Comparison of ENCODE assay signal across 17 mouse cellular contexts in genomic region chr13:81230161-81230560, GRCm38 (mm10).
DNase-seq lines count a peak whose midpoint lies in the region; ATAC-seq and TF ChIP-seq lines count a peak whose summit lies in the region.
"Had no signal": no experiment of that assay in that cellular context is flagged by ENCODE, and none has a peak within 500 bp of the region (broad histone marks: within the 10 kb centered on the region; RNA-seq: fewer than 3 reads in every experiment).

No protein-coding gene starts in this region.

- intact Hi-C loops in left cerebral cortex, postnatal 14 days (cut with DNase I) = no loop called here

- no peaks in the 10 kb centered on the region for H3K27me3 ChIP-seq in intestine, embryonic 15.5 days (replicated peaks)
- H3K27me3 ChIP-seq in intestine, embryonic 16.5 days (replicated peaks; ENCODE audit: control insufficient read depth, insufficient read depth, low read length) = no peaks in the 10 kb centered on the region
- no peaks in the 10 kb centered on the region for H3K27me3 ChIP-seq in heart, postnatal 0 days (ENCODE audit: control insufficient read depth, insufficient read depth, low read length)
- H3K27me3 ChIP-seq in forebrain, embryonic 10.5 days (ENCODE audit: poor library complexity, severe bottlenecking) = no peaks in the 10 kb centered on the region
- H3K27me3 ChIP-seq: embryonic facial prominence, embryonic 12.5 days; forebrain, embryonic 15.5 days; hindbrain, embryonic 12.5 days; limb, embryonic 12.5 days had no signal

- 0 out of 2 replicates have a peak, but pooled peaks have one; percentile 15 for ATAC-seq in intestine, embryonic 15.5 days
- no peak for ATAC-seq in intestine, embryonic 16.5 days
- ATAC-seq in heart, postnatal 0 days (ENCODE audit: insufficient read depth, low read depth) = peak; percentile 47
- ATAC-seq: CD4-positive, CD25-positive, alpha-beta regulatory T cell, adult 4 months; forebrain, embryonic 15.5 days had no signal

- 63% methylated on average over 4 of the region's 4 CpGs for WGBS in intestine, embryonic 15.5 days
- WGBS in intestine, embryonic 16.5 days = 63% methylated on average over 4 of the region's 4 CpGs
- WGBS in heart, postnatal 0 days = 45% methylated on average over 4 of the region's 4 CpGs
- 75% methylated on average over 4 of the region's 4 CpGs for WGBS in forebrain, embryonic 10.5 days

- no peaks in the 10 kb centered on the region; the same call in 1 of the 2 replicates for H3K4me1 ChIP-seq in intestine, embryonic 15.5 days (replicated peaks)
- H3K4me1 ChIP-seq in intestine, embryonic 16.5 days (ENCODE audit: control insufficient read depth, insufficient read depth, low read length) = 0 out of 2 replicates have a peak, but pooled peaks cover 2% of the 10 kb centered on the region
- H3K4me1 ChIP-seq in bone marrow macrophage, adult 2 months (ENCODE audit: control insufficient read depth, insufficient read depth, low read length) = peaks cover 39% of the 10 kb centered on the region
- H3K4me1 ChIP-seq in heart, postnatal 0 days (ENCODE audit: control insufficient read depth, insufficient read depth) = no peaks in the 10 kb centered on the region
- H3K4me1 ChIP-seq in forebrain, embryonic 10.5 days = no peaks in the 10 kb centered on the region
- H3K4me1 ChIP-seq: forebrain, embryonic 15.5 days; hindbrain, embryonic 12.5 days had no signal

- TF ChIP-seq CTCF in bone marrow macrophage, adult 2 months (IDR thresholded peaks at IDR 0.05; ENCODE audit: low read depth, low read length) = no peak
- no peak for TF ChIP-seq CTCF in heart, postnatal 0 days (IDR thresholded peaks at IDR 0.05; ENCODE audit: low read depth)

- DNase-seq in heart, postnatal 0 days (ENCODE audit: low spot score) = peak; percentile 36
- DNase-seq in lung, postnatal 36 days = peak; percentile 67
- DNase-seq in forebrain, embryonic 10.5 days (ENCODE audit: extremely low spot score, low spot score) = no peak
- DNase-seq in urinary bladder, postnatal 10 days (ENCODE audit: low spot score) = no peak
- no peak for DNase-seq in left cerebral cortex, postnatal 14 days (ENCODE audit: low spot score in 2 of 2)
- DNase-seq: cerebellum, adult 9-11 months; gastrocnemius, adult 2 months; kidney, adult 8-10 months had no signal

- H3K36me3 ChIP-seq in intestine, embryonic 15.5 days = no peaks in the 10 kb centered on the region
- H3K36me3 ChIP-seq in intestine, embryonic 16.5 days (ENCODE audit: control insufficient read depth, insufficient read depth, low read length) = no peaks in the 10 kb centered on the region
- no peaks in the 10 kb centered on the region for H3K36me3 ChIP-seq in heart, postnatal 0 days (replicated peaks; ENCODE audit: control insufficient read depth, insufficient read depth, low read length)
- no peaks in the 10 kb centered on the region for H3K36me3 ChIP-seq in forebrain, embryonic 10.5 days (replicated peaks)
- H3K36me3 ChIP-seq: embryonic facial prominence, embryonic 12.5 days; forebrain, embryonic 15.5 days; hindbrain, embryonic 12.5 days; limb, embryonic 12.5 days had no signal

- TF ChIP-seq POLR2A in bone marrow macrophage, adult 2 months (IDR thresholded peaks at IDR 0.05; ENCODE audit: borderline replicate concordance, low read depth, low read length) = no peak

- no peak for TF ChIP-seq EP300 in heart, postnatal 0 days (IDR thresholded peaks at IDR 0.05; ENCODE audit: low read depth)

- H3K27ac ChIP-seq in intestine, embryonic 15.5 days = no peak overlapping the region
- H3K27ac ChIP-seq in intestine, embryonic 16.5 days (ENCODE audit: low read length) = no peak overlapping the region
- H3K27ac ChIP-seq in bone marrow macrophage, adult 2 months (ENCODE audit: insufficient read depth, low read depth, low read length) = peak overlapping the region; percentile 72
- peak overlapping the region; percentile 34; the same call in 1 of the 2 replicates for H3K27ac ChIP-seq in heart, postnatal 0 days (ENCODE audit: low read depth)
- H3K27ac ChIP-seq in forebrain, embryonic 10.5 days = no peak overlapping the region
- H3K27ac ChIP-seq: embryonic facial prominence, embryonic 12.5 days; forebrain, embryonic 15.5 days; gastrocnemius, adult 2 months; hindbrain, embryonic 12.5 days; limb, embryonic 12.5 days had no signal

- no peak overlapping the region for H3K4me2 ChIP-seq in intestine, embryonic 15.5 days (replicated peaks)
- H3K4me2 ChIP-seq in intestine, embryonic 16.5 days (ENCODE audit: low read depth, low read length) = no peak overlapping the region
- no peak overlapping the region for H3K4me2 ChIP-seq in heart, postnatal 0 days (ENCODE audit: low read depth, low read length)
- H3K4me2 ChIP-seq: embryonic facial prominence, embryonic 12.5 days; forebrain, embryonic 15.5 days; hindbrain, embryonic 12.5 days; limb, embryonic 12.5 days had no signal

- H3K9ac ChIP-seq in intestine, embryonic 15.5 days = no peak overlapping the region
- no peak overlapping the region for H3K9ac ChIP-seq in intestine, embryonic 16.5 days (ENCODE audit: low read depth, low read length)
- H3K9ac ChIP-seq in heart, postnatal 0 days (replicated peaks; ENCODE audit: low read depth, low read length) = no peak overlapping the region
- H3K9ac ChIP-seq: embryonic facial prominence, embryonic 12.5 days; forebrain, embryonic 15.5 days; hindbrain, embryonic 12.5 days; limb, embryonic 12.5 days had no signal

- no peaks in the 10 kb centered on the region for H3K9me3 ChIP-seq in intestine, embryonic 15.5 days
- H3K9me3 ChIP-seq in intestine, embryonic 16.5 days (ENCODE audit: control insufficient read depth, low read length) = no peaks in the 10 kb centered on the region
- H3K9me3 ChIP-seq in heart, postnatal 0 days (replicated peaks; ENCODE audit: control insufficient read depth, low read length) = no peaks in the 10 kb centered on the region
- no peaks in the 10 kb centered on the region for H3K9me3 ChIP-seq in forebrain, embryonic 10.5 days
- H3K9me3 ChIP-seq: embryonic facial prominence, embryonic 12.5 days; forebrain, embryonic 15.5 days; hindbrain, embryonic 12.5 days; limb, embryonic 12.5 days had no signal

- no peak overlapping the region for H3K4me3 ChIP-seq in intestine, embryonic 15.5 days (replicated peaks)
- no peak overlapping the region for H3K4me3 ChIP-seq in intestine, embryonic 16.5 days (ENCODE audit: low read length)
- no peak overlapping the region for H3K4me3 ChIP-seq in bone marrow macrophage, adult 2 months (ENCODE audit: insufficient read depth, low read length)
- H3K4me3 ChIP-seq in heart, postnatal 0 days (ENCODE audit: low read depth, low read length) = no peak overlapping the region
- no peak overlapping the region for H3K4me3 ChIP-seq in forebrain, embryonic 10.5 days
- H3K4me3 ChIP-seq: embryonic facial prominence, embryonic 12.5 days; forebrain, embryonic 15.5 days; gastrocnemius, adult 2 months; hindbrain, embryonic 12.5 days; limb, embryonic 12.5 days; myocyte had no signal

Comparison
In these comparisons a context has a peak if more than half of its experiments do, and no peak if none do; other contexts are left out.
1. H3K27ac ChIP-seq: peak in bone marrow macrophage, adult 2 months (single experiment) and heart, postnatal 0 days (single experiment); none in intestine, embryonic 15.5 days (single experiment), intestine, embryonic 16.5 days (single experiment) and forebrain, embryonic 10.5 days (single experiment).
2. DNase-seq: peak in heart, postnatal 0 days (single experiment) and lung, postnatal 36 days (single experiment); none in forebrain, embryonic 10.5 days (single experiment), urinary bladder, postnatal 10 days (single experiment) and left cerebral cortex, postnatal 14 days (0 of 2).